Mouse (Mus musculus): ENCODE measurements around the gene Lef1. TPM values are rescaled to one million over a fixed set of nuclear protein-coding genes. Genes with fewer than 3 reads are reported as not detected.

Gene Lef1
- total RNA-seq, 2 experiments from 2014 or later: 0.29 to 0.45 TPM

DNA sequence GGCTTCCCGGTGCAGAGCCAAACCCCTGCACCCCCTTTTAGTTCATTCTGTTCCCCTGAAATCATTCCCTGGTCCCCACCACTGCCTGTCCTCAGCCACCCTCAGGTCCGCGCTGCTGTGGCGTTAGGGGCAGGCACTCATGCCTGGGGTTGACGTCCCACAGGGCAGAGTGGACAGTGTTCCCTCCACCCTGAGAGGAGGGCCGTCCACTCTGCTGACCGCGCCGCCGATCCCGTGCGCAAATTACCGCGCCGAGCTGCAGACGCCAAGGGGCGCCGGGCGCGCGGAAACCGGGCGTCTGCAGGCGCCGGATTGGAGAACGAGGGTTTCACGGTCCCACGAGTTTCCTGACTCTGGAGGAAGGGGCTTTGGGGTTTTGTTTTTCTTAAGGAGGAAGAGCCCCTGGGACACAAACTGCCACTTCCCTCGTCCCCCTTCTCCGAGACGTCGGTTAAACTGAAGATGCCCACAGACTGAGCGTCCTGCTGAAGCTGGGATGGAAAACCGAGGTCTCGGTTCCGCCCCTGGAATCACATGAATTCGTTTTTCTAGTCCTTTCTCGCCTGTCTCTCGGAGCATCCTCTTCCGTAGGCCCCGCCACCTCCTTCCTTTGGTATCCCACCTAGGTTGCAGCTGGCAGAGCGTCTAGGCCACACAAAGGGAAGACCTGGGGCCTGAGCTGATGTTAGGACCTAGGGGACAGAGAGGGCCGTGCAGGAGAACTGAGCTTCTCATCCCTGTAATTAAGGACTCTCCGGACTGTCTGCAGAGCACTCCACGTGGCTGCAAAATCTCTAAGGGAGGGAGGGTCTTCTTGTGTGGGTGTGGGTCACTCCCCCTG lies 3.6 kb upstream of the Lef1 start:
- intact Hi-C loops (cut with DNase I): no loop called here
- no peak for DNase-seq (ENCODE audit: low spot score)

DNA sequence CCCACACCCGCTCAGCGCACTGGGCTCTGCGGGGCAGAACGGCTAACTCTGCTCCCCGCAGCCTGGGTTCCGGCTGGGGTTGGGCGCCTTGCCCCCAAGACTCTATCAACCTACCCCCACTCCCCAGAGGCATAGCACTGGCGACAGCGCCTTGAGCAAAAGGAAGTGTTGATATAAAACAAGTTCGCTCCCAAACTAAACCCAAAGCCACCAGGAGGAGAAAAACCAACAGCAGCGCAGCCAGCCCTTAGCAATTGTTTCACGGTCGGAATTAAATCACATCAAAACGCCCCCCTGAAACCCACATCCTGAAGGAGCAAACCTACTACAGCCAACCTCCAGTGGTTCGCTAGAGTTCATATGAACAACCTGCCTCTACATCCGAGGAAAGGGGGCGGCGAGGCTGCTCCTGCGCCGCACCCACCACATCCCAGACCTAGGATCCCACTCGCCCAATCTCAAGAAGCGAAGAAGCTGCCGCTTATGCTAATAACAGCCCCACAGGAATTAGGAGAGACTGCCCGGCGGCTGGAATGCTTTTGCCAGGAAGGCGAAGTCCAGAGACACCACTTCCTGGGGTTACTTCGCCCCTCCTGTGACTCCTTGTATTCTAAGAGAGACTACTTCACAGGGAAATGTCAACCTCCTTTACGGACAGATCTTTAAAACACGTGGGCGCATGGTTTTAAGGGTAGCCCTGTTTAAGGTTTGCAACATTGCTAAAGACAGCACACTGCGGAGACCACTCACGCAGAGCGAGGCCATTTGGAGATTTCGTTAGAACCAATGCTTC lies 2.8 kb upstream of the Lef1 start:
- intact Hi-C loops (cut with DNase I): no loop called here
- DNase-seq (ENCODE audit: low spot score): no peak

DNA sequence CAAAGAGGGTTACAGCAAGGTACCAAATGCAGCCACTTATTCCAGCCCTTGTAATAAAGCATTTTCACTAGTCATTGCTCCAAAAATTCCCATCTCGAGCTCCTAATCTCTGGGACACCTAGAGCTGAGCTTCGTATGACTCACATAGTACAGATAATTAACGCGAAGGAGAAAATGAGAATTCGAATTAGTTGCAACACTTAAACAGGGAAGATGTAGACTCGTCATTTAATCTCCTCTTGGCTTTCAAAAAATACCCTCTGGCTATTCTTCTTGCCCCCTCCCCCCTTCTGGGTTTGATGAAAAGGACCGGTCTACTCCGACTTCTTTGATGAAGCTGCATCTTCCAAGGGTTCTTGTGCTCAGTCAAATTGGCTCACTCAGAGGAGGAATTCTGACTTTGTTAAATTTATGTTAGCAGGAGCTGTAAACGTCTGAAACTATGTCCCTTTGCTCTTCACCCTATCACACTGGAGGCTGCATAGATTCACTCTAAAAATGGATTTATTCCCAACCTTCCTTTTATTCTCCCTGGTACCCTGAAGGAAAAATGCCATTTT lies 2.1 kb upstream of the Lef1 start:
- intact Hi-C loops (cut with DNase I): no loop called here
- no peak for DNase-seq (ENCODE audit: low spot score)

DNA sequence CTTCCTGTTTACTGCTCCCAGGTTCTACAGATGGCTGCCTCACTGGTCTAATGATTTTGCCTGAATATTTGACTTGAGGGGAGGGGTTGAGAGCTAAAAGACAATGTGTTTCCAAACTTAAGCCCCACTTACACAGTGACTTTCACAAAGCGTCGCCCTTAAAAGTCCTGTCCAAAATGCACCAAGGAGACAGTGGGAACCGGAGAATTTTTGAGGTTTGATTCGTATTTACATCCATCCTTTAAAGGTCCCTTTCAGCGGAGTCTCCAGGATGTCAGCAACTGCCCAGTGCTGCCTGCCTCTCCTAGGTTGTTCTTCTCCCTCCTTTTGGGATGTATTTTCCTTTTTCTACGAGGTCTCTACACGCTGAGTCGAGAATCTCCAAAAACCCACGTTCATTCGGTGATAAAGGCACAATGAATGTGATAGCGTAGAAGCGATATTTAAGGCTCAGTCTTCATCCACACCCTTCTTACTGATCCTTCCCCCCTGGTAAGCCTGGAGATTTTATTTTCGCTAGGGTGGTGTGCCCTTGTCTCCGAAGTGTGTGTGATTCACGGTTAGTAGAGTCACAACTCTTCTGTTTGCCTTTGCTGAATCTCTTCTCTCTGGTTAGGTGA lies 1.1 kb upstream of the Lef1 start:
- intact Hi-C loops (cut with DNase I): no loop called here
- DNase-seq (ENCODE audit: low spot score): no peak

DNA sequence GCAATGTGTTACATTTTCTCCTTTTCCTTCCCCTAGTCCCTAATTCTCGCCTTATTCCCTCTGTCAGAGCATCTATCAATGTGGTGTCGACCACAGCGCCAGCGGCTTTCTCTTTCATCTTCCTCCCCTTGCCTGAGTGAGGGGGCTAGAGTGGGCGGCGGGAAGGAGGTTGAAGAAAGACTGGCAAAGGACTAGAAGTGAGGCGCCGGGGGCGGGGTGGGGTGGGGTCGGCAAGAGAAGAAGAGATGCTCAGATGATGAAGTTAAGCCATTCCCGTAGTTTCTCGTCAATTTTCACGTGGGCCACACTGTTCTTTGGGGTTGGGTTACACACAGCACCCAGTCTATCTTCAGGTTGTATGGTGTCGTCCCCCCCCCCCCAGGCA lies 593 bp upstream of the Lef1 start:
- intact Hi-C loops (cut with DNase I): no loop called here
- DNase-seq (ENCODE audit: low spot score): no peak

DNA sequence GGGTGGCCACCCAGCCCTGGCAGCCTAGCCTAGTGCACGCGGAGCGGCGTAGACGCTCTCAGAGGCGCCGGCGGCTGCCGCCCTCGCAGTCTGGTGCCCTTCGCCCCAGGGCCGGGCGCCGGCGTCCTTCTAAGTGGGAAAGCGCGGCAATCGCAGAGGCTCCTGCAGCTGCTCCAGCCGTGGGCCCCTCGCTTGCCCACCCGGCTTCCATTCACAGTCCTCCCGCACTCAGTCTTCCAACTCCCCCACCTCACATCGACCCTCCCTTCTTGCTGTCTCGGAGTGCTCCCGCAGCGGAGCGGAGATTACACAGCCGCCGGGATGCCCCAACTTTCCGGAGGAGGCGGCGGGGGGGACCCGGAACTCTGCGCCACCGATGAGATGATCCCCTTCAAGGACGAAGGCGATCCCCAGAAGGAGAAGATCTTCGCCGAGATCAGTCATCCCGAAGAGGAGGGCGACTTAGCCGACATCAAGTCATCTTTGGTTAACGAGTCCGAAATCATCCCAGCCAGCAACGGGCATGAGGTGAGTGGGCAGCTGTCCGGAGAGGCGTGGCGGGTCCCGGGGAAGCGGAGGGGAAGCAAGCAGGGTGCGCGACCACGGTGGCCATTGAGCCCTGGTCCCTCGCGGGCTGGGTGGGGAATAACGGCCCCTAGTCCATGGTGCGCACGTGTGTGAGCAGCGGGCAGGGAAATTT lies 1.0 kb downstream of the Lef1 start:
- intact Hi-C loops (cut with DNase I): no loop called here
- DNase-seq (ENCODE audit: low spot score): no peak

DNA sequence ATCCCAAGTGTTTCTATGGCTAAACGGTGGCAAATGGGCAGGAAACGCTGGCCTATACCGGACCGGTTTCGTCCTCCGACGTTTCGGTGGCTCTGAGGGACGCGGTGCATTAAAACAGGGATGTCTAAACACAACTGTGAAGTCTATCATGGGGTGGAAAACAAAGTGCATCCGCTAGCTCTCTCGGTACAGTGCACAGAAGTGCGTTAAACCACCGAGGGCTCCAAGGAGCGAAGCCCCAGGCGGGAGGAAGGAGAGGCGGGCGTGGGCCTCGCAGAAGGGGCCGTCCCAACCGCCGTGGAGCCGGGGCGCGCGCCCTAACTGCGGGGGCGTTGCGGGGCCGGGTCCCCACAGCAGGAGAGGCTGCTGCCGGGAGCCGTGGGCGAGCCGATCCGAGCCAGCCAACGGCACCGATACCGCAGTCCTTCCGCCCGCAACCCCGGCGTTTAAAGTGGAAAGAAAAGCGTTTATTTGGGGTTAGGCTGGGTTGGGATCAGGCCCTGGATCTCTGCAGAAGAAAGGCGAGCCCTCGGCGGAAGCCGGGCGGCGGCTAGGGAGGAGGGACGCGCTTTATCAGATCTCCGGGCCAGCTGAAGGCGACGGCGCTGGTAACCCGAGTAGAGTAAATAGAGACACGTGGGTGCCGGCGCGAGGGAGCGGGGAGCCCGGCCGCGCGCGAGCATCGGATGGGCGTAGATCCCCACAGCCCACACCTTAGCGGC lies 1.7 kb downstream of the Lef1 start:
- intact Hi-C loops (cut with DNase I): no loop called here
- no peak for DNase-seq (ENCODE audit: low spot score)

DNA sequence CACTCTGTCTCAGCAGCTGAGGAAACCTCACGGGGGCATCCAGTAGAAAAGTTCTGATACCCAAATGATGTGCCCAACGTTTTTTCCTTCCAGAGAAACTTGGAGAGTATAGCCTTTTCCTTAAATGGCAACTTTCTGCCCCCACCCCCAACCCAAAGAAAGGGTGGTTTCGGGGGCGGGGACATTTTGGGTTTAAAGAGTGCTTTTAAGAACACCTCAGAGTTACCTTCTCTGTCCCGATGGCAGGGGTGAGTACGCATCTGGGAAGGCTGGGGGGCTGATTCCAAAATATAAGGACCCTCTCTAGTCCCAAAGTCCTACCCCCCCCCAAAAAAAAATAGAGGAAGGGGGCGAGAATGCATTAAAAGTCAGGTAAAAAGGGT lies 2.3 kb downstream of the Lef1 start:
- DNase-seq (ENCODE audit: low spot score): no peak
- intact Hi-C loops (cut with DNase I): no loop called here

DNA sequence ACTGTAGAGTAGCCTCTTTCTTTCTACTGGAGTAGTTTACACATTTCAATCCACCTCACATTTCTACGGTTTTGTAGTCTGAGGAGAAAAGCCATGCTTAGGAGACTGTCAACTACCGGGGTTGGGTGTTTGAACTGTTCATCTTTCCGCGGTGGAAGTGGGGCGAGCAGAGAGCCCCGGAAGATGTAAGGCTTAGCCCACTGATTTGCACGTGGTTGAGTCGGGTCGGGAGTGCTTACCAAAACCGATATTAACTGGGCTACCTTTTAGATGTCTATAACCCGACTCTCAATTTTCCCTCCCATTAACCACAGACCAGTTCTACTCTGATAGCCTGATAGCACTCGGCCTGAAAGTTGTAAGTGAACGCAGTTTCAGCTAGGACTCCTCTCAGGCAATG lies 2.8 kb downstream of the Lef1 start:
- intact Hi-C loops (cut with DNase I): no loop called here
- no peak for DNase-seq (ENCODE audit: low spot score)

DNA sequence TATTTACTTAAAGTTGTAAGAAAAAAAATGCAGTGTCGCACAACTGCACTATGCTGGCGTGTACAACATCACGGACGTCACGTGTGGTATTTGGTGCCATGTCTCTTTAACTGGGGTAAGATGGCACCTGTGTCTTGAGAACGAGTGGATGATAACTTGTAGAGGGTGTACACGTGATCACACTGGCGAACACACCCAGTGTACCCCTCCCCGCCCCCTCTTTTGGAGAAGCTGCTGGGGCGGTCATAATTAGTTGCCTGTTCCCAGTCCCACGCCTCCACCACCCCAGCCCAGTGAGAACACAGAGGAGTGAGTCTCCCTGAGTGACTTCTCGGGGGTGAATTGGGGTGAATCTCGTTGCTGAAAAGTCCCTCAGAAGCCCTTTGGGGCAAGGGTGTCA lies 5.8 kb downstream of the Lef1 start:
- no peak for DNase-seq (ENCODE audit: low spot score)
- intact Hi-C loops (cut with DNase I): no loop called here

DNA sequence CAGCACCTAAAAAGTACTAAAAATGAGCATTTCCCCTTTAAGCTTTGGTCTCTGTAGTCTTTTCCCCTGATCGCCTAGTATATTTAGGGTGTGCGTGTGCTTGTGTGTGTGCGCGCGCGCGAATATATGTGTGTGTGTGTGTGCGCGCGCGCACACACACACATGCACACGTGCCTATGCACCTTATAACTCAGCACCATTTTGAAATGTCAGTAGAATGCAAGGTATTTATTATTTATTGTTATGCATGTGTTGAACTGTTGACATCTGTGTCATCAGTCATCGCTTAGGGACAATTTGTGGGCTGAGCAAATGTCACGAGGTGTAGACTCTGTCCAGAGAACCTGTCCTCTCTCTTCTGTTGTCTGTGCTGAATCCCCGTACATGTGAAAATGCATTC lies 7.1 kb downstream of the Lef1 start:
- intact Hi-C loops (cut with DNase I): no loop called here
- DNase-seq (ENCODE audit: low spot score): no peak

DNA sequence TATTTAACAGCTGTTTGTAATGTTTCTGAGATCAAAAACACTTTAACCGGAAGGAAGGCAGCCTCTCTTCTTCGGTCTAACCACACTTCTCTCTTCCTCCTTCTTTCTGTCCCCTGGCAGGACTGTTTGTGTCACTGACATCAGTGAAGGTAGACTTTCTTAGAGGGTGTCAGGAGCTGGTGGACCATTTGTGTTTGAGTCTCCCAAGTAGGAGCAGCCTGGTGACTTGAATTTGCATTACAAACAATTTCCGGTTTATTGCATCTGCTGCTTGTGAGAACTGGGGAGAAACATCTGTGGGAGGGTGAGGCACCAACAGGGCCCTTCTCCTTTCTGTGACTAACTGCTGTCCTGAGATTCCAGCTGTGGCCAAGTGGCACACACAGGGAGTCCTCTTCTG lies 7.6 kb downstream of the Lef1 start:
- no peak for DNase-seq (ENCODE audit: low spot score)
- intact Hi-C loops (cut with DNase I): no loop called here

DNA sequence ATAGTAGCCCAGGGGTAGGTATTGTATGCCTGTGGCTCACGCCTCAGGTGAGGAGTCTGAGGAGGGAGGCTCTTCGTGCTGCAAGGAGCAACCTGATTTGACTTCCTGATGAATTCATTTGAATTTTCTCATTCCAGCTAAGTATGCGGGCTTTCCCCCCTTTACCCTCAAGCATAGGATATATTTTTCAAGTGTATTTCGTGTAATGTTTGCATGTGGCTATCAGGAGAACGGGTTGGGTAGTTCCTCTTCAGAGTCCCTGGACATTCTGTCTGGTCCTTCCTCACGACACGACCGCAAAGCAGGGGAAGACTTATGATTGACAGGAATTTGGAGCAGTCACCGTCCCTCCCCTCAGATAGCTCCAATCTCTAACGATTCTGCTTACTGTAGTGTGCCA lies 9.2 kb downstream of the Lef1 start:
- DNase-seq (ENCODE audit: low spot score): no peak
- intact Hi-C loops (cut with DNase I): no loop called here

DNA sequence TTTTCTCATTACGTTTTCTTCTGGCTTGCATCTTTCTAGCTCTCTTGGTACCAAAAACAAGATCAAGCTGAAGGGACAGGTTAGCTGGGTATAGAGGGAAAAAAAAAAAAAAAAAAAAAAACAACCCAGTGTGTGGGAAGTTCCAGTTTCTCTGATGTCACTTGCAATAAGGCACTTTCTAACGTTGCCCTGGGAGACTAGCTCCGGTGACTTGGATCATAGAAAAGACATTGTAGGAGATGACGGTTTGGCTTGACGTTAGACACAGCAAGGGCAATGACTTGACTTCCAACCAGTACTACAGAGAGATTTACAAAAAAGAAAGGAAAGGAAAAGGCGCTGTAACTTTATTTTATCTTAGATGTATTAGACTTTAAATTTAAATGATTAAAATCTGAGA lies 13.2 kb downstream of the Lef1 start:
- intact Hi-C loops (cut with DNase I): no loop called here
- no peak for DNase-seq (ENCODE audit: low spot score)

DNA sequence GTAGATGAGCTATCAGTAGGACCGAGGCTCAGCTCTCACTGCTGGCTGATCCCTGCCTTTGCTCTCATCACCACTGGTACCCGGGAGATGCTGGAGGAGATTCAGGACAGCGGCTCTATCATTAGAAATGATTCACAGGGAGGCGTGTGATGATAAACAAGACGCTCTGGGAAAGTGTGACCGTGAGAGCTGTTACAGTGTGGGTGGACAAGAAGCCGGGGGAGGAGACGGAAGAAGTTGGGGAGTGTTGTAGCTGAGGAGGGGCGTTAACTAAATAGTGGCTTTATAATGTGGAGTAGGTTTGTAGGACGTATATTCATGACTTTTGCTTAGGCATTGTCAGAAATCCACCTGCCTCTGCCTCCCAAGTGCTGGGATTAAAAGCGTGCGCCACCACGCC lies 15.6 kb downstream of the Lef1 start:
- intact Hi-C loops (cut with DNase I): no loop called here
- DNase-seq (ENCODE audit: low spot score): no peak

DNA sequence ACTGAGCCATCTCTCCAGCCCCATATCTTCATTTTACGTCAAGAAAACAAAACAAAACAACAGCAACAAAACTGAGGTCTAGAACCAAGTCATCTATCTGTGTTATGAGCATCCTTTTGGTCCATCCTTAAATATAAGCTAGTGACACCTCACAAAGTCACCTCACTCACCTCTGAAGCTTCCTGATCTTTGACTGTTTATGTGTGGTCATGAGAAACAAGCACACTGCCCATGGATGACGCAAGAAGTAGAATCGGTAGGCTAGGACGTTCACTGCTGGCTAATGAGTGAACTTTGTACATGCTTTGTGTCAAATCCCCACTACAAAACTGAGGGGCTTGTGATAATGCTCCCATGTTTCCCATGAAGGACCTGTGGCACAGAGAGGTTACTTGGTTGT lies 16.2 kb downstream of the Lef1 start:
- no peak for DNase-seq (ENCODE audit: low spot score)
- intact Hi-C loops (cut with DNase I): no loop called here

DNA sequence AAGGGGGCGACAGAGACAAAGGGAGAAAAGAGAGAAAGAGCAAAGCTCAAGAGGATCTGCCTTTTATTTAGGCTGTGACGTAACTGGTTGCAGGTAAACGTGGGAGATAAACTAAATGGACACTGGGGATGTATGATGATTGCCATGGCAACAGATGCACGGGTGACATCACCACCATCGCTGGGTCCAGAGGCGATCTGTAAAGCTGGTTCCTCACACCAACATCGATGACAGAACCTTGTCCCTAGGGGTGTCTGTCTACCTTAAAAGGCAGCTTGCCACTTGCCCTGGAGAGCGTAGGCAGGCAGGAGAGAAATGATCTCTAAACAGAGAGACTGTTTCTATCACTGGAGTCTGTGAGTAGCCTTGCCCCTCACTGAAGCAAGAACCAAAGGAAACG lies 23.7 kb downstream of the Lef1 start:
- intact Hi-C loops (cut with DNase I): no loop called here
- no peak for DNase-seq (ENCODE audit: low spot score)

DNA sequence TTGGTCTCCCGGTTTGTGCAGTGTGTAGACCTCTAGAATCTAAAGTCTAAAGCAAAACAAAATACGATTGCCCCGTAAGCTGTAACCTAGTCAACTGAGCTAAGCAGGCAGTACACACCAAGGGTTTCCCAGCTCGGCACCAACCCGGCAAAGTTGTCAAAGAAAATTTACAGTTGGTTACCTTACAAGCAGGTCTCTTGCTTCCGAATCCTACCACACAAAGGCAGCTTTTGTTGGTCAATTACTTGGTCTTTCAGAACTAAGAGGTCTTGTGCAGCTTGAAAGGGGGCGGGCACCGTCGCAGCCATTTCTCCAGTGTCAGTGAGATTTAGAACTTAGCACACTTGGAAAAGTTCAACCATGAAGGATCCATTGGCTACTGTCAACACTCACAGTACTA lies 25.2 kb downstream of the Lef1 start:
- DNase-seq (ENCODE audit: low spot score): no peak
- intact Hi-C loops (cut with DNase I): no loop called here

DNA sequence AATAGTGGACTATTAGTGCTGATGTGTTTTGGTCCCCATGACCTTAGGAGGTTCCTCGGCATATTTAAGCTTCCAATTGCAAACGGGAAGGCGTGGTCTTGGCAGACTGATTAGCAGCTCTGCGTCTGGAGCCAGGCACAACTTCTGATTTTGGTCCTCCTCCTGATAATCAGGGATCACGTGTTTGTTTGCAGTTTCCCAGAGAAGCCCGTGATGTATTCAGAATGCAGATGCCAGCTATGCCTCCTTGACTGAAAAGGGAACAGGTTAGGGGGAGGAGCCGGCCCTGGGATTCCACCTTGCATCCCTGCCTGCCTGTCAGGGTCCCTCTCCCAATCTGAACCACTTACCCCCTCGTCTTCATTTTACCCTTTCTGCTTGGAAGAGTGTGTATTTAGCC lies 26.2 kb downstream of the Lef1 start:
- DNase-seq (ENCODE audit: low spot score): no peak
- intact Hi-C loops (cut with DNase I): no loop called here
